Mouse (Mus musculus): Measurements from ENCODE around the gene C1qtnf1.

C1qtnf1 gene

DNA sequence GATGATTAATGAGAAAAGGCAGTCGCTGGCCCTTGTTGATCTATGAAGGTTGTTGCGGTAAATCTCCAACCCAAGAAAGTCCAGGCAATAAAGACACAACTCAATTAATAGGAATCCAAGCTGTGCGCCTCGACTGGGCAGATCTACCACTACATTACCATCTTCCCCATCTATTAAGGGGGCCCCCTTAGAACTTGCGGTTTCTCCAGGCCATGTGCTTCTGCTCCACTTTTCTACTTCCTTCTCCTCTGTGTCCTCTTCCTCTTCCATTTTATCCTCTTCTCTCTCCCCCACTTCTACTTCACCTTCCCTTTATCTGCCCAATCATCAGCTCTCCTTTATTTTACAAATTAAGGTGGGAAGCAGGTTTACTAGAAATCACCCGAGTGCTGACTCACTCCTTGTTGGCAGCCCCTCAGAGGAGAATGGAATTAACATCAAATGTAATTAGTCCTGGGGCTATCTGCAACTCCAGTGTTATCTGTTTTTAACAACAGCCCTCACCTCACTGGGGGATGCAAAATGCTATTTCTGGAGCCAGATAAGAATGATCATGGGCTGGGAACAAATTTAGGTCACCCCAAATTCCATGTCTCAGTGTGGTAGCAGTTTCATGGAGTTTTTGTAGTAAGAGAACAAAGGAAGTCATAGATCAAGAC, 46.0 kb downstream of the C1qtnf1 start:
- no peak for DNase-seq (ENCODE audit: low spot score)

DNA sequence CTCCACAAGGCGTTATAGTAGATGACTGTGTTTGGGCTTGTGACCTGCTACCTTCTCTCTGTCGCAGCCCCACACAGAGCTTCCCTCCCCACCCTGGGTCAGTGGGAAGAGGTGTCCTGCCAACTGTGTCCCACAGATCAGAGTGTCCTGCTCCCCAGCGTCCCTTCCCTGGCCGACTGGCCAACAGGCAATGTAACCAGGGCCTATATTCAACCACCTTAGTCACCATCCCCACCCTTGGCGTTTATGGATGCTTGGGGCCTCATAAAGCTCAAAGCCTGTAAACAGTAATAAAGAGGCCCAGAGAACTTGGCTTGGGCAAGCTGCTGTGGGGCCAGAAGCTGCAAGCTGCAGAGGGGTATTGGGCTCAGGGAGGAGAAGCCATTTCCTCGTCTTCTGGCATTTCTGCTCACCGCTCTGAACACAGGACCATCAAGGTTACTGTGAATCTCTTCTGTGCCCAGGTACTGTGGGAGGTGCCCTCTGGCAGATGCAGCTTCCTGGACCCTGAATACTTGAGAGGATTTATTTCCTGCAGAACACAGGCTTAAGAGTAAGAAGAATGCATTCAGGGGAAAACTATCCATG, 47.6 kb downstream of the C1qtnf1 start:
- no peak for DNase-seq (ENCODE audit: low spot score)

DNA sequence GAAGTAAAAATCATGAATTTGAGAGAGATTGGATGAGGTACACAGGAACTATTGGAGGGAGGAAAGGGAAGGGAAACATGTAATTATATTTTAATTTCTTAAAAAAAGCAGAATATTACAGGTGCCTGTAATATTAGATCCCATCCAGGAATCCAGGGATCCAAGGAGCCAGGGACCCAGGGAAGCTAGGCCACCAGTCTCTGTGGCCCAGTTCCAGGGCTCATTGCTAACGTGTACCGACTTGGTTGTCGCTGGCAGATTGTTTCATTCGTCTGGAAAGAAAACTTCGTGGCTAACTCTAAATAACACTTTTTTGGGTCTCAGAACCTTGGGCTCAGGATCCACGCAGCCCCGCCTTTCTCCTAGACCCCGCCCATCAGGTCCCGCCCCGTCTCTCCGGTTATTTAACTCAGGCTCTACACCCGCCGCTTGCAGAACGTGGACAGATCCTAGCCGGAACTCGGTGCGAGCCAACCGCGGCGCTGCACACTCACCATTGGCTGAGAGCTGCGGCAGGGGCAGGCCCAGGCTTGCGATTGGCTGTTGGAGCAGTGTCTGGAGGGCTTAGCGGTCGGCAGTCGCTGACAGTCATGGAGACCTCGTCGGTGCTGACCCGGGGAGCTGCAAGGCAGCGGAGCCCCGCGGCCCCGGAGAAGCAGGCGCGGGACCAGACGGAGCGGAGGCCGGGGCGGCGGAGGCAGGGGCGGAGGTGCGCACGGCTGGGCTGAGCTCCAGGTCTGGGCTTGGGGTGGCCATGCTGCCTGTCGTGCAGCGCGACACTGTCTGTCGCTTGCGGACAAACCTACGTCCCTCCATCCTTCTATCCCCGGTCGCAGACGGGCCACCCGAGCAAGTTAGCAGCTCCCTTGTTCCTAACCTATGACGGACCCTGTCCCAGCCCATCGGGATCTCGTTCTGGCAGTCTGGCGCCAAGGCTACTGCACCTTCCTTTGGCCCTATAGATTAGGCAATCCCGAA, 48.7 kb downstream of the C1qtnf1 start, which contains the start of gene Engase:
TSS of gene Engase (plus strand) at position 434 of the 978 bp plus-strand sequence.
- DNase-seq (ENCODE audit: low spot score), result peak; percentile 96

DNA sequence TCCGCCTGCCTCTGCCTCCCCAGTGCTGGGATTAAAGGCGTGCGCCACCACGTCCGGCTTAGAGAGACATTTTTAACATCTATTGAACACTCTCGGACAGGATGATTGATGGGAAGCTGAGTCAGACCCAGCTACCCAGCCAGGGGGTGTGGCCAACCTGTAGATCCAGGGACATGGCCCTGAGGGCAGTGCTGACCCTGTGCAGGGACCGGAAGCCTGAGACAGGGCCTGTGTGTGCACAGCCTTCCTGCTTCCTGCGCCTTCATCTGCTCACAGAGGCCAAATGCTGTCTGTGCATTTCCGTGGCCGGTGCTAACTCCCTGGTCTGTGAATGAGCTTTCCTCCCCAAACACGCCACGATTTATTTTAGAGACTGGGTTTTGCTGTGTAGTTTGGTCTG, 51.8 kb downstream of the C1qtnf1 start:
- DNase-seq (ENCODE audit: low spot score), result no peak

DNA sequence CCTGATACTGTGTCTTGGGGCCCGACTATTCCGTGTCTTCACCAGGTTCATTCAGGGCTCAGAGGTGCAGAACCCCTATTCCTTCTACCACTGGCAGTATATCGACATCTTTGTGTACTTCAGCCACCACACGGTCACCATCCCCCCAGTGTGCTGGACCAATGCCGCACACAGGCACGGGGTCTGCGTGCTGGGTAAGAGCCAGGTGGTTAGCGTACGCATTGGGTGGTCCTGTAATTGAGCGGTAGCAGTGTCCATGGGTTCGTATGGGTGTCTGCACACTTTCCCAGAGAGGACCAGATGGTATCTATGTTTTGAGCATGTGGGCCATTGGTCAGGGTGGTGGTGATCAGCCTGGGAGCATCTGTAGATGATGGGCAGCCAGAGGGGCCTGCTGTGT, 53.2 kb downstream of the C1qtnf1 start:
- DNase-seq (ENCODE audit: low spot score), result no peak

DNA sequence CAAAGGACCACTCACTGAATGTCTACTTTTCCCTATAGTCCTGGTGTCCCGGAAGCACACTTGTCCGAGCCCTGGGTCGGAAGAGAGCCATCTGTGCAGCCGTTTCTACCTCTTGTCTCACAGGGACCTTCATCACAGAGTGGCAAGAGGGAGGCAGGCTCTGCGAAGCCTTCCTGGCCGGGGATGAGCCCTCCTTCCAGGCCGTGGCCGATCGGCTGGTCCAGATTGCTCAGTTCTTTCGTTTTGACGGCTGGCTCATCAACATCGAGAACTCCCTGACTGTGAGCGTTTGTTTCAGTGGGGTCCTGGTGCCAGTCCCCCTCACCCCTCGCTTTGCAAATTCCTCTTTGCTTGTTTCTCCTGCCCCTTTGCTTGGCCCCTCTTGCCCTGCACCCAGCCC, 53.7 kb downstream of the C1qtnf1 start:
- DNase-seq (ENCODE audit: low spot score), result no peak

DNA sequence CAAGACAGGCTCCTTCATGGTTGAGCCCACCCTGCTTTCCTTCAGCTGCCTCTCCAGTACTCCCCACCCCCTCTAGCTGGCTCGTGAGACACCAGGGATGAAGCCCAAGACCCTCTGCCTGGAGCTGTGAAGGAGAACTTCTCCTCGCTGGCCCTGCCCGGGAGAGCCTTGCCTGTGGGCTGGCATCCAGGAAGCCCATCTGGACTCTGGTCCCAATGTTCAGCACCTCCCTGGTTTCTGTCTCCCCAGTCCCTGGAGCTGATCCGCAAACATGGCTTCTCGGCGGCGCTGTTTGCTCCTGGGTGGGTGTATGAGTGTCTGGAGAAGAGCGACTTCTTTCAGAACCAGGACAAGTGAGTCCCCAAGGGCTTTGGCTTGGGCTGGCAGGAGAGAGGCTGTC, 56.2 kb downstream of the C1qtnf1 start:
- no peak for DNase-seq (ENCODE audit: low spot score)

DNA sequence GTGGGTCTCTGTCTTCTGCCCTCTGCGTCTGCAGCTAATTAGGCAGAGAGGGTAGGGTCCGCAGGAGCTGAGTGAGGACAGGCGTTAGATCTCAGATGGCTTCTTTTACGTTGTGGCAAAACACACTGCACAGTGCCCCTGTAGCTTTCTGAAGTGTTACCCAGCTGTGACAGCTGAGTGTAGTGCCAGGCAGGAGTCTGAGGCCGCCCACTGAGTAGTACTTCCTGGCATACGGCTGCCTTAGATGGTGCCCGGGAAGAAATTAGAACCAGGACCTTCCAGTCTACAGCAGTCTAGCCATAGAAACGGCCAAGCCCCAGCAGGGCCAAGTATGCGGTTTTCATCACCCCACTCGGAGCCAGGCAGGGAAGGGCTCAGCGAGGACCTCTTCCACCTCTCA, 57.3 kb downstream of the C1qtnf1 start:
- DNase-seq (ENCODE audit: low spot score), result no peak

DNA sequence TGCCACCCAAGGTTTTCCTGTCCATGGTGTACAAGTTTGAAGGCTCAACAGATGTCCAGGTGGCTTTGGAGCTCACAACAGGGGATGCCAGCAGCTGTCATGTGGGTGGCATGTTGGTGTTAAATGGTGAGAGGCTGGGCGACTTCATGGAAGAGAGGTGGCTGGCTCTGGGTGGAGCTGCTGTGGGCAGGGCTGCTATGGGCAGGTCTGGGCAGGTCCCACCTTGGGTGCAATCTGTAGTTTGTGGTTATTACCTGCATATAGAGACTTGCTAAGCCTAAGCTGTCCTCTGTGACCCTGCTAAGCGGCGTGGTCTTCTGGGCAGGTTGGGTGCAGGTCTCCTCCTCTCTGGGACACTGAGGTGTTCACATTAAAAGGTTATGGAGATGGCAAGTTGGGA, 57.8 kb downstream of the C1qtnf1 start:
- no peak for DNase-seq (ENCODE audit: low spot score)

DNA sequence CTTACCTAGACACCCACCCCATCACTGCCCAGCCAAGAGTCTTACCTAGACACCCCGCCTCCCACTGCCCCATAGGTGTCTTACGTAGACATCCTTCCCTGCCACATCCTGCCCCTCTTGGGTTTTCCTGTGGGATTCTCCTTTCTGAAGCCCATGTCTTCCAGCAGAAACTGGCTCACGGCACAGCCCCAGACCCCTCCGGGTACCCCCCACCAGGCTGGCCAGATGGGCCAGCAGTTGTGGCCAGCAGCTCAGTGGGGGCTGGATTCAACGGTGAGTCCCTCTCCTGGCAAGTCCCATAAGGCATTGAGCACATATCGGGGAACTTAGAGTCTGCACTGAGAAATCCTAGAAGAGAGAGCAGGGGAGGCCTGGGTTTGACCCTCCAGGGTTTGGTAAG, 58.3 kb downstream of the C1qtnf1 start:
- DNase-seq (ENCODE audit: low spot score), result no peak

DNA sequence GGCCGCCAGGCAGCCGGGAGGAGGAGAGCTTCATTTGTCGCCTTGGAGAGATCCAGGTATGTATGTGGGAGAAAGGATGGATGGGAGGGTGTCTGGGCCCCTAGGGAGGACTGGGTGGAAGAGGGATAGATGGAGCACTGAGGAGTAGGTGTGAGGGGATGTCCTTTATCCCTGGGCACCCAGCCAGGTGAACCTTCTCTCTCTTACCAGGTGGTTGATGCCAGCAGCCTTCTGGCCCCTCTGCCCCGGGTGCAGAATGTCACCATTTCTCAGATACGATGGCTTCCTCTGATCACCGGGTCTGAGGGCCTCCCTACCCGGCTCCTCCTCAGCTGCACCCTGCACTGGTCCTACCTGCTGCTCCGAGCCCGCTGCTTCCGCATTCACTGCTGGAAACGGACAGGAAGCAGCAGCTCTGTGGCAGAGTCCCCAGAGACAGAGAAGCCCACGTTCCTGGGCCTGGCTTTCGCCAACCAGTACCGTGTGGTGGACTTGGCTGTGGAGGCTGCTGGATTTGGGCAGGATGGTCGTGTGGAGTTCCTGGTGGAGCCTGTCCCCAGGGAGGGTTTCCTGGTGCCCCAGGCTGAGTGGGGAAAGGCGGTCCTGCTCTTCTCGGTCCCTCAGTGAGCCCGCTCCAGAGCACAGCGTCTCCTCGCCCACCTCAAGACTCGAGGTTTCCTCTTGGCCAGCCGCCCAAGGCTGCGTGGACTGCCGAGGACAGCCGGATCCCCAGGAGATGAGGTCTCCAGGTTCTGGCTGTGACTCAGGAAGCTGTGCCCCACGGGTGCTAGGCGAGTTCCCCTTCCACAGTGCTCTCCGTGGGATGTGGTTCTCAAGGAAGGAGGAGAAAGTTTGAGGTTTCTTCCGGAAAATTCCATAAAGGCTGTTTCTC, 59.1 kb downstream of the C1qtnf1 start:
- no peak for DNase-seq (ENCODE audit: low spot score)

DNA sequence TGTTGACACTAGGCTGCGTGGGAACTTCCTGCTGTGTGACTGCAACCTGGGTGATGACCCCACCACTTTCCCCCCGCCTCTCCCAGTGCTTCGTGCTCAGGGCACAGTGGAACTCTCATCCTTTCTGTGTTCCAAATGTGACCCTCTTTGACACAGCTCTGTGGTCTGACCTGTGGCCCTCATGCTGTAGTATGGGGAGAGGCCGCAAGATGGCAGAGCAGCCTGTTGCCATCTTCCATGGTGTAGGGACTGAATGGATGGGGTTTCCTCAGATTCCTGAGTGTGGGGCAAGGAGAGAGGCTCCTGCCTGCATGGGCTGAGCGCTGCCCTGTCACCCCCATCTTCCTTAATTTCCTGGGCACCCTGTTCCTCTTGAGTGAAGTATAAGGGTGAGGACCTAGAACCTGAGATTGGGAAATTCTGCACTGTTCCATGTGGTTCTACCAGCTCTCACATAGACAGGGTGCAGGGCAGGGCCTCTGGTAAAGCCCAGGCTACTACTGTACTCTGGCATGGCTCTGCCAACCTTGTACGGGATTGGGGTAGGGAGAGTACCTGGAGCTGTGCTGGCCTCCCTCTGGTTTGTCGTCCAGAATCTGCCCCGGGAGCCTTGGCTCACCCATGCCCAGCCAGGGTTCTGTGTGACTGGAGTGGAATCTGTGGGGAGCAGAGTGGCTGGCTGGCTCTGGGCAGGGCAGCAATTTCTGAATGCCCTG, 60.3 kb downstream of the C1qtnf1 start:
- peak; percentile 31 for DNase-seq (ENCODE audit: low spot score)

DNA sequence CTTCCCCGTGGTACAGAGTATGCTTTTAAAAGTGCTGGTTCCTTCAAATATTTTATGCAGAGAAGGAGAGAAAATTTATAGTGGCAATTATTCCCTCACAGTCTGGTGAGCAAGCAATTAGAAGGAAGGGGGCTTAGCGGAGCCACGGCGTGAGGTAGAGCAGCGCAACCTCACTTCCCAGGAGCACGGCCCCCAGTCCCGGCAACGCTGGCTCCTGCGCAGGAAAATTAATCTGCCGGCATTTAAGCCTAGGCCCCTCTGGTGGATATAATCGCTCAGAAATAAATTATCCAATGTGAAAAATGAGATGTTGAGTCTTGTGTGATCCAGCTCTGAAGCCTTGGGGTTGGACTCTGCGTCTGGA, 60.9 kb downstream of the C1qtnf1 start:
- DNase-seq (ENCODE audit: low spot score), result no peak

DNA sequence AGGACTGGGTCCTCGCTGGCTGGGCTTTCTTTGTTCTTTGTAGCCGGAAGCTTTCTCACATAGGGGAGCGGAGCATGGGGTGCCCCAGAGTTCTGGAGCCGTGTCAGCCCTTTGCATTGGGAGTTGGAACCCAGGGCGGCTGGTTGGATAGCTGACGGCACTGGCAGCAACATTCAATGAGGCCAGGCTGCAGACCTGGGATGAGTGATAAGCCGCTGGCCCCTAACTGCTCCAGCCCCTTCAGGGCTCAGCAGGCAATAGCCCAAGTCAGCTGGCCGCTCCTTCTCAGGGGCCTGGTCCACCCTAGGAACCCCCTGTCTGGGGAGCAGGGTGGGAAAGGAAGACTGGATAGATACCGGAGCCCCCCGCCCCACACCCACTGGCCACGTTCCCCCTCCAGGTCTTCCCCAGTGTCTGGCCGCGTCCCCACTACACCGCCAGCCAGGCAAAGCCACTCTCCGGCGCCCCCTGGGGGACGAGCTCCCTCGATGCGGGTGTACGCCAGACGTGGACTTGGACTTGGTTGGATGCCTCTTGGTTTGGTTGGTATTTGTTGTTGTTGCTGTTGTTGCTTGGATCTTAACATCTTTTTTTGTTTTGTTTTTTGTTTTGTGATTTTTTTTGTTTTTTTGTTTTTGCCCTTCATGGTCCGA, 62.7 kb downstream of the C1qtnf1 start:
- peak; percentile 85 for DNase-seq (ENCODE audit: low spot score)

DNA sequence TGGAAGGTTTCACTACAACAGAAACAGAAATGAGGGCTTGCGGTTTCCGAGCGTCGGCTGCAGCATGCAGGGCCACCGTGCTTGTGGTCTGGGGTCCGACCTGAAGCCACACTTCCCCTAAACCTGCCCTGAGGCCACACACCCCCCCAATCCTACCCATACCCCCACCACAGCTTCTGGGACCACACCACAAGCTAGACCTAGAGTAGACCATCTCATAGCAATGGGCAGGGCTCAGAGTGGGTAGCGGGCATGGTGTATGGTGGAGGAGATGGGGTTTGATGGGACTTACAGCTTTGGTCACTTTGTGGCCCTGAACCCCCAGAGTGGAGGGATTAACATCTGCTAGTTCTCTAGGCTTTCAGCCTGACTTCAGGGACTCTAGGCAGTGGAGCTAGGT, 63.2 kb downstream of the C1qtnf1 start:
- DNase-seq (ENCODE audit: low spot score), result no peak

DNA sequence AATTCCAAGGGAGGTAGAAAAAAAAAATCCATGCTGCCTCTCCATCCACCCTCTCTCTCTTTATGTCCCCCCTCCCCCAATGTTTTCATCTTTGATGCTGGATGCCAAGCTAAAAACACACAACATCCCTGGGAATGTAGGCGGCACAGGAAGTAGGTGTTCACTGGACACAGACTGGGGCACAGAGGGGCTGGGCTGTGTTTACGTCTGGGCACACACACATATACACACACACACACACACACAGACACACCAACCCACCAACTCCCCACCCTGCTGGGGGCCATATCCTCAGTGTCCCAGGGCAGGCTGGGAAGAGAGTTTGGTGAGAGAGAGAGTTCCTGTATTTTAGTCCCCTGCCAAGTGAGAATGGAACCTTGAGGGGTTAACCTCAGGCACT, 65.5 kb downstream of the C1qtnf1 start:
- no peak for DNase-seq (ENCODE audit: low spot score)

DNA sequence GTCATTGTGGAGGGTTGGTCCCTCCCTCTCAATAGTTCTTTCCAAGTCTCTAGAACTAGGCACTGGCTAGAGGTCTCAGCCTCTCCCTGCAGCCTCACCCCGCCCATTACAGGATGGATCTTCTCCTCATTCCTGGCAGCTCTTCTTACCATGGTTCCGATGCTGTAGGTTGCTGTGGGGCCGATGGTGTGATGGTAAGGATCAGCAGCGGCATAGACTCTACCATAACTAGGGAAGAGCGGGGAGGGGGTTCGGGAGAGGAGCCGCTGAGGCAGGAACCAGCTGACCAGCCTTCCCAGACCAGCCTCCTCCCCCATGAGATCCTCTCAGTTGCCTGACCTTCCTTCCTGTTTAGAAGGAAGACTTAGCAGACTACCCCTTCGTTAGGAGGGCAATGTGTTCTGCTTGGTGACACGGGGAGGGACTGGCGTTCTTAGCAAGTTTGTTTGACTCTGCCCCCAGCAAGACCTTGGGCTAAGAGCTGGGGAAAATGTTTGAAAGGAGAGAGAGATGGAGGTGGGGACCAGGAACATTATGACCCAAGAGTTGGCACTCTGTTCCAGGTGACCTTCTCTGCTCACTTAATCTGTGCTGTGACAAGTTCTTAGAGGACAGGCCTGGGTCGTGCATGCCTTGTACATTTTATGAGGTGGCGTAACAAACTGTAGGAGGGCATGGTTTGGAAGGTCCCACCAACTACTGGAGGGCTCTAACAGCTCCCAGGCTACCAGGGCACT, 66.2 kb downstream of the C1qtnf1 start:
- DNase-seq (ENCODE audit: low spot score), result no peak

DNA sequence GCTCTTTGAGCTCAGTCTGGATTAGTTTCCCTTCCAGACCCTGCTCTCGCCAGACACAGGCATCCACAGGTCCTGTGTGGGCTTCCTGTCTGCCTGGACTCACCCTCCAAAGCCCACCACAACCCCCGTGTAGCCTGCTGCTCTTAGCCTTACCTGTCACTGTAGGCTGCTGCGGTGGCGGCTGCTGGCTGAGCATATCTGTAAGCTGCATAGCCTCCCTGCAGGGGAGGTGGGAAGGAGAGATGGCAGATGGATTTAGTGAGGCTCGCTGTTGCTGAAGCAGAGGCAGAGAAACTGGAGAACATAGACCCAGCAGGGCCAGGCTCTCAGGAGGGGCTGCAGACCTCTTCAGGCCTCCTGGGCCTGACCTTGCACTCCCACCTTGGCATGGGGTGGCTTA, 67.1 kb downstream of the C1qtnf1 start:
- DNase-seq (ENCODE audit: low spot score), result no peak

DNA sequence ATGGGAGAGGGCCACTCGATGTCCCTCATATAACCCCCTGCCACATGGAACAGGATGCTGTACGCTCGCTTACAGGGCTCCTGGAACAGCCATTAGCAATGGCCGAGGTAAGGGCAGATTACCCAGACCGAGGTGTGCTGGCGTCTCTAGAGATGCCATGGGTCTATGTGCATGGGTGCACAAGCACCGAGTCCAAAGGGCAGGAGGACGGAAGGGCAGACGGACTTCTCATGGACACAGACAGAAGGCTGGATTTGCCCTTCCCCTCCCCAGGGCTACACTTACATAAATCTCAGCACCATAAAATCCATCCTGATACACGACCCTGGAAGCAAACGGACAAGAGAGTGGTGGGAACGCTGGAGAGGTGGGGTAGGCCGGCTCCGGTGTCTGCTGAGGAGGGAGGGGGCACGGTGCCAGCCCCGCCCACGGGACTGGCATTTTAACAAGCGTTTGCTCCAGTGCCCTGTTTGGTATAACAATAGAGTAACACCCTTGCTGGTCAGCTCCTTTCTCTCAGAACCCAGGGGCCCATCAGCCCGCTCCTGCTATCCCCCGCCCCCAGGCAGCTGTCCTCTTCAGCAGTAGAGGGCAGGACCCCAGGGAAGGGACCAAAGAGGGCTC, 68.2 kb downstream of the C1qtnf1 start:
- DNase-seq (ENCODE audit: low spot score), result no peak

Data from retina, embryonic 14.5 days (tissue).